Mouse (Mus musculus) monocyte, adult 2 months (primary cell): ENCODE measurements around the gene Rps6ka2.

ENCODE experiments used
- DNase-seq, 2 experiments: peaks; one replicate each; pipeline ENCODE4 v3.0.0; 2022; ENCODE audit warnings: low spot score in 2 of 2, low read depth in 1 of 2

Rps6ka2 gene

DNA sequence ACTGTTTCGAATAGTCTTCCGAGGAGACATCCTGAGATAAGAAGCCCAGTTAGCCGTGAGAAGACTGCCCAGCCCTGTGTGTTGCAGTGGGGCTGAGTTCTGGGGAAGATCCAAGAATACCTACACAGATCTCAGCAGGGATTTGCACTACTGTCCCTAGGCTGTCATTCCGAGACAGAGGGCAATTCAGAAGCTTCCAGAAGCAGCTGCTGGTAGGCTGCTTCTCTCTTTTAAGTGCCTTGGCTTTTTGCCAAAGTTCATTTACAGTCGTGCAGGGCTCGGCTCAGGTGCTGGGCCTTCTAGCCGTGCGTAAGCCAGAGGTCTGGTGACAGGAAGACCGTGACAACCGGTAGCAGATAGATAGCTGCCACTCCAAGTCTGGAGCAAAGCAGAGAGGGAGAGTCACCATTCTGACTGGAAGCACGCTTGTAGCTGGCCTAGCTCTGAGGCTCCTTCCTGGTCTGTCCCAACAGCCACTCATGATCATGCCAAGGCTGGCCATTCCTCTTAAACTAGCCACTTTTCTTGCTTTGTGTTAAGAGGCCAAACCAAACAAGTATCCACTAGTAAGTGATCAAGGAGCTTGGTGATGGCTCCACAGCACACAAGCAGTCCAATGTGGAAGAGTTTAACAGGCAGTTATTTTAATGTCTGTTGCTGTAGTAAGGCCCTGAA is 49.3 kb downstream of the Rps6ka2 start:
- no peak for DNase-seq

GRCm38 (mm10) chr17:7221310-7221709 is 51.4 kb downstream of the Rps6ka2 start:
- no peak for DNase-seq

DNA sequence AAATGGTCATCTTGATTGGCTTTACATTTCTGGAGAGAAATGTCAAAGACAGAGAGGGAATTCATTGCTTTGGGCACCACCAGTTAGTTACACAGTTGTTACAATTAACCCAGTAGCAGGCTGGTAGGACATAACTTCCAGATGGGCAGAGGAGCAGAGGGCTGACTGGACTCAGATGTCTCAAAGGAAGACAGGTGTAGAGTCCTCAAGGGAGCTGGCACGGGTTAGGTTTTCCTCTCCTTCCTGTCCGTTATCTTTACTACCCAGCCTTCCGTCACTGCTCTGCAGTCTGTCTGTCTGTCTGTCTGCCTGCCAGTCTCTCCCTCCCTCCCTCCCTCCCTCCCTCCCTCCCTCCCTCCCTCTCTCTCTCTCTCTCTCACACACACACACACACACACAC is 52.3 kb downstream of the Rps6ka2 start:
- DNase-seq = no peak

GRCm38 (mm10) chr17:7228545-7228944 is 58.6 kb downstream of the Rps6ka2 start:
- DNase-seq = no peak

- DNase-seq = no peak
Measured at GRCm38 (mm10) chr17:7231312-7231711, 61.4 kb downstream of the Rps6ka2 start.

GRCm38 (mm10) chr17:7231790-7232189 is 61.9 kb downstream of the Rps6ka2 start:
- DNase-seq = no peak

- DNase-seq = no peak
Measured at GRCm38 (mm10) chr17:7232400-7232799, 62.5 kb downstream of the Rps6ka2 start.

- no peak for DNase-seq
Measured at GRCm38 (mm10) chr17:7233197-7233596, 63.3 kb downstream of the Rps6ka2 start.

- DNase-seq = no peak
Measured at GRCm38 (mm10) chr17:7237706-7238105, 67.8 kb downstream of the Rps6ka2 start.

DNA sequence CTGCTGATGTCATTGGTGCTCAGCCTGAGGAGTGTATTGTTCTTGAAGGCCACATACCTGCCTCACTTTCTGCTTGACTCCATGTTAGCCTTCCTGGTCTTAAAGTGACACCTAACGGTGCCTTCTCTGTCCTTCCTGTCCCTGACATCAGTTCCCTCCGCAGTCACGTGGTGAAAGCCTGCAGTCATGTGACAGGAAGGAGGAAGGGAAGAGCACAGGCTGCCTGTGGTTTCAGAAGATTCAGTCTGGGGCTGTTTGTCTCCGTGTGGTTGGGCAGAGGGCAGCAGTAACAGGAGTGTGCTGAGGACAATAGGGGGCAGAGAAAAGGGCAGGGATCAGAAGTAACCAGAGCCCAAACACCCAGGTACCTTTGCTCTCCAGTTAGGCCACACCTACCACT is 68.9 kb downstream of the Rps6ka2 start:
- no peak for DNase-seq

DNA sequence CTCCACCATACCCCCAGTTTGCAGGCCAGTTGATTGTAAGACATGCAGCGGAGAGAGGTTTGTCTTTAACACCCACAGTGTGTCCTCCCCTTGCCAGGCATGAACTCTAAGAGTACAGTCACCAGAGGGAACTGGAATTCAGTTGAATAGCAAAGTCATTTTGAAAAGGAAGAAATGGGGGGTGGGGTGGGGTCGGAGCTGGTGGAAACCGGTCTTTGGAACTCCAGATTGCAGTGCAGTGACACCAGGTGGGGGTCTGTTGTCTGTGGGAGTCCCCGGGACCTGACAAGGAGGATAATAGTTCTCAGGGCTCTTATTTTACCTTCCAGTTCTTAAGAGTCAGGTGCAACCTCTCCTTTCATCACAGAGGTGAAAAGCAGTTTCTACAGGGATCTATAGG is 70.6 kb downstream of the Rps6ka2 start:
- DNase-seq = no peak

DNA sequence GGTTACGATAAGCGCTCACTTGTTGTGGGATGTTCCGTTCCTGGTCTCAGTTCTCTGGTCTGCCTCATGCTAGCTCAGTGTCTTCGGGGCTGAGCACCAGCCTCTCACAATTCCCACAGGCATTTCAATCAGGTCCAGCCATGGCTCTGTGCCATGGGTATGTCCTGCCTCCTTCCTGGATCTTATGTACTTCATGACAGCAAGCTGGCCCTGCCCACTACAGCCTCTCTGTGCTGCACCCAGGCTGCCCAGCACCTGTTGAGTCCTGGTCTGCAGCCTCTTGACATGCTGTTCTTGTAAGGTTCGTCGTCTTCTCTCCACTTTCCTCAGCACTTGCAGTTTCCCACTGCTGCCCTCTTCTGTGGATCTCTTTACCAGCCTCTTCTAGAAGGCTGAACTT is 75.2 kb downstream of the Rps6ka2 start:
- DNase-seq = no peak

DNA sequence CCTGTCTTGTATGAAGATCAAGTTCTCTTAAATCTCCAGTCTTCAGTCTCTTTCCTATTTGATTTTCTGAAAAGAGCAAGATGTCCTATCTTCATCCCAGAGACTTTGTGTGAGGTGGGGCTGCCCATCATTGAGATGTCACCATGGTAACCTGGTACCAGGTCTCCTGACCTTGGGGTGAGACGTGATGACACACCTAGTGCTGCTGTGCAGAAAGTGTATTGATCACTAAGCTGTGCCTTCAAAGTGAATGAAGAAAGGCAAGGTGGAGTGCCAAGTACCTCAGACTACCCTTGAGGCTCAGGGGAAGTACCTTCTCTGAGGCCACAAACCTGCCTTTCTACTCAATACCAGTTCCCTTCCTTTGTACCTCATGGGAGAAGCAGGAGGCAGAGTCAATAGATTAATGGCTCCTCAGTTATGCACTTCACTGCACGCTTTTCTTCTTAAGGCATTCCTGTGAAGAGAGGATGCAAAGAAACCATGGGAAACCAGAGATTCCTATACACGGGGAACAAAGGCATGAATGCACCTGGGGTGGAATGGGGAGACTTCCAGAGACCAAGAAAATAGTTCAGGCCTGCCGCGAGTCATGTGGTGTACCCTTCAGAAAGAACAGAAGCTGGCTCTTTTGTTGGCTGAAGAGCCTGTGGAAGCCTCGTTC is 77.1 kb downstream of the Rps6ka2 start:
- no peak for DNase-seq

- DNase-seq = no peak
Measured at GRCm38 (mm10) chr17:7250373-7250772, 80.5 kb downstream of the Rps6ka2 start.

DNA sequence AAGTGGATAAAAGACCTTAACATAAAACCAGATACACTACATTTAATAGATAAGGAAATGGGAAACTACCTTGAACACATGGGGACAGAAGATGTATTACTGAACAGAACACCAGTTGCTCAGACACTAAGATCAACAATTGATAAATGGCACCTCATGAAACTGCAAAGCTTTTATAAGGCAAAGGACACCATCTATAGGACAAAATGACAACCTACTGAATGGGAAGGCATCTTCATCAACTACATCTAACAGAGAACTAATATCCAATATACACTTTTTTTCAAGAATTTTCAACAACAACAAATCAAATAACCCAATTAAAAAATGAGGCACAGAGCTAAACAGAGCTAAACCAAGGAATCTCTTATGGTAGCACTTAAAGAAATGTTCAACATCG is 87.3 kb downstream of the Rps6ka2 start:
- DNase-seq = no peak

GRCm38 (mm10) chr17:7258748-7259359 is 88.9 kb downstream of the Rps6ka2 start:
- DNase-seq = no peak

DNA sequence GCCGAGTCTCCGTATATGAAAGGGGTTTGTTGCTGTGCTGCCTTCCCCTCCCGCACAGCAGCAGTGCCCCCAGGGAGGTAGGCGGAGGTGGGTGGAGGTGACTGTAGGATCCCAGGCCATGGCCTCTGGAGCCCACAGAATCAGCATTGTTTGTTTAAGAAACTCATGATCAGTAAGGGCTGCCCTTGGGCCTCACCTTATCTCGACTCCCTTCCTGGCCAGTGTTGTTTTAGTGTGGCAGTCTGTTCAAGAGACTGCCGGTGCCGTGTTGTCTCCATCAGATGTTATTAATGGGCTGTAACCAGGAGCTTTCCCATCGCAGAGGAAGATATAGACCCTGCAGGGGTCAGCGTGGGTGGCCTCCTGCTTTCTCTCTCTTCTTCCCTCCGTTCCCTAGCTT is 90.4 kb downstream of the Rps6ka2 start:
- DNase-seq = no peak

DNA sequence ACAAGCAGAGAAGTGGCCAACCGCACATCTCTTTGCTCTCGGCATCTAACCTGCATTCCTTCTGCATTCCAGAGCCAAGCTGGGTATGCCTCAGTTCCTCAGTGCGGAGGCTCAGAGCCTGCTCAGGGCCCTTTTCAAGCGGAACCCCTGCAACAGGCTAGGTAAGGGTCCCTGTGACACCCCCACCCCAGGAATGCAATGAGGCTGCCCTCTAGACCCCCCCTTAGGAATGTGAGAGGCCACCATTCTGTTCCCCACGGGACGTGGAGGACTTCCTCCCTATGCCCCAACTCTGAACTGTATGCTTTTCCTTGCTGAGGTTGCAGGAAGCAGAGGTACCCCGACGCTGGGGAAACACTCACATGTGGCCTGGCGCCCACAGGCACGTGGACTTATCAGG is 92.1 kb downstream of the Rps6ka2 start:
- DNase-seq = no peak

GRCm38 (mm10) chr17:7262620-7263019 is 92.7 kb downstream of the Rps6ka2 start:
- DNase-seq = no peak

DNA sequence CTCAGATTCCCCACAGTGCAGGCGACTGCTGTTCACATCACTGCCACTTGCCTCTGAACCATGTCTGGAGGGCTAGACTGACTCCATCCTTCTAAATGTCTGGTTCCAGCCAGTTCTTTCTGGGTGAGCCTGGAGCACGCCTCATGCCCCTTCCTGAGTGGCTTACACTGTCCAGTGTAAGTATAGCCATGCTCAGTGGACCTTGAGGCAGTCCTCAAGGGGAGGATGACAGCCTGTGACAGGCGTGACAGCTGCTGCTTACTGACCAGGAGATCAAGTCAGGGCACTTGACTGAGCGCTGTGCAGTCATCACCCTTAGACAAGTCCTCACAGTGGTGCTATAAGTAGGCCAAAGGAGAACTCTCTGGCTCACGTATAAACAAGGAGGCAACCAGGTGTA is 94.7 kb downstream of the Rps6ka2 start:
- DNase-seq = no peak

- no peak for DNase-seq
Measured at GRCm38 (mm10) chr17:7265291-7265690, 95.4 kb downstream of the Rps6ka2 start.

GRCm38 (mm10) chr17:7265705-7266368 is 95.9 kb downstream of the Rps6ka2 start:
- no peak for DNase-seq
